19 mouse cellular contexts compared by ENCODE assay signal in the genomic region with DNA sequence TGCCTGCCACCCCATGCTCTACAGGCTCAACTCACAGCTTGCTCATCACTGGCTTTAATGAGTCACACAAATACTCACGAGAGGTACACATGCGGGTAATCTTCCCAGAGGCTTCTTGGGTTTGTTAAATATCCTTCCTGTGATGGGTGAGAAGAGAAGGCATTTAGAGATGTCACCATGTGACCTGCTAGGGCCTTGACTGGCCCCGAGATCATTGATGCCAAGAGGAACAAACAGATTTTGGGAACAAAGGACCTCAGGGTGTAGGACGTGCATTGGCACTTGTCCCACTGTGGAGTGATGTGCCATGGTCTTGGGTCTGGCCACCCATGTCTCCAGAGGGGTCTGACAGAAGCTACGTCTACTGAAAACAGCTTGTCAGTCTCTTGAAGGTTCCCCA. TPM values are rescaled to one million over a fixed set of nuclear protein-coding genes. Genes with fewer than 3 reads are reported as not detected.
"Had no signal": no experiment of that assay in that cellular context is flagged by ENCODE, and none has a peak within 500 bp of the region (broad histone marks: within the 10 kb centered on the region; RNA-seq: fewer than 3 reads in every experiment).

No protein-coding gene starts in this region.

- DNase-seq: lung, adult 18-20 months; lung, embryonic 14.5 days; lung, postnatal 10 days; lung, postnatal 4 days; midbrain, embryonic 14.5 days; retina, postnatal 1 day; right cerebral cortex, adult 18-20 months; right cerebral cortex, postnatal 25 days; right cerebral cortex, postnatal 4 days; spleen, adult 18-20 months; thymus, adult 18-20 months; thymus, postnatal 36 days had no signal

- H3K4me3 ChIP-seq: midbrain, embryonic 10.5 days; midbrain, embryonic 12.5 days; myocyte; neural tube, embryonic 13.5 days; neural tube, embryonic 15.5 days had no signal

- ATAC-seq: midbrain, embryonic 16.5 days had no signal

- H3K9me3 ChIP-seq: midbrain, embryonic 10.5 days; midbrain, embryonic 12.5 days; neural tube, embryonic 13.5 days; neural tube, embryonic 15.5 days had no signal

- H3K27me3 ChIP-seq: midbrain, embryonic 12.5 days; neural tube, embryonic 13.5 days; neural tube, embryonic 15.5 days had no signal

- H3K36me3 ChIP-seq: neural tube, embryonic 15.5 days had no signal

- H3K27ac ChIP-seq: midbrain, embryonic 10.5 days; midbrain, embryonic 12.5 days; neural tube, embryonic 13.5 days; neural tube, embryonic 15.5 days had no signal

- H3K9ac ChIP-seq: lung, embryonic 14.5 days; midbrain, embryonic 12.5 days; neural tube, embryonic 13.5 days; neural tube, embryonic 15.5 days had no signal

- H3K4me1 ChIP-seq: midbrain, embryonic 10.5 days; midbrain, embryonic 12.5 days; neural tube, embryonic 15.5 days had no signal

- H3K4me2 ChIP-seq: lung, embryonic 14.5 days; midbrain, embryonic 12.5 days; neural tube, embryonic 13.5 days; neural tube, embryonic 15.5 days had no signal

RNA-seq across cellular contexts. Expression of gene Efhc1, which starts 55.3 kb away (rescaled TPM):
- total RNA-seq: megakaryocyte-erythroid progenitor cell, adult 5-6 weeks had no signal
